Mouse (Mus musculus) liver, adult 10 weeks (tissue): ENCODE data around the gene Vmn1r112. TPM values are rescaled to one million over a fixed set of nuclear protein-coding genes. Genes with fewer than 3 reads are reported as not detected.

Source experiments
- polyA plus RNA-seq: library from polyadenylated mRNA; stranded (reverse); fragments of 350-450 nt; fragmentation: Illumina TruSeq; extraction: RNeasy Lipid Tissue Mini Kit (QIAGEN cat#74804); gene quantifications from one replicate; pipeline ENCODE4 v1.2.3, GENCODE M21; 2014; ENCODE audit warnings: low read depth, low replicate concordance

The Vmn1r112 gene
- polyA plus RNA-seq, result not detected

GRCm38 (mm10) chr7:20770885-20771284 lies at the start of gene Vmn1r112:
TSS of gene Vmn1r112 (plus strand) at chr7:20771185.

GRCm38 (mm10) chr7:20730524-20730923 lies 40.5 kb upstream of the Vmn1r112 start, which contains the start of gene Gm10668:
TSS of gene Gm10668 (minus strand) at chr7:20730624.

DNA sequence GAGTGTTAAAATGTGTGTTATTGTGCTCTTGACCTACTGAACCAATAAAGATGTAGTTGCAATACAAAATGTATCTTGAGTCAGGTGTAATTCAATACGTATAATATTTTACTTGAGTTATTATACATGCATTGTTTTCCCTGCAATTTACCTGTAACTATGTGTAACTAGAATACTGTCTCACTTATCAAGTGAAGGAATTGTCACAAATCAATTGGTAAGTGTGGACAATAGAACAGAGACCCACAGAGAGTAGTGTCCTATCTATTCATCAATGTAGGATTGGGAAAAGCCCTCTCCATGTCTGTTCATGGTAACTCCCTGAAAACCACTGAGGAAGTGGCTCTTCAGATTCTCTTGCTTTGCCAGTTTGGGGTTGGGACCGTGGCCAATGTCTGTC lies 16.0 kb downstream of the Vmn1r112 start, which contains the start of gene Vmn1r113:
Vmn1r113 (plus strand) TSS at position 301 of the 400 bp plus-strand sequence.

DNA sequence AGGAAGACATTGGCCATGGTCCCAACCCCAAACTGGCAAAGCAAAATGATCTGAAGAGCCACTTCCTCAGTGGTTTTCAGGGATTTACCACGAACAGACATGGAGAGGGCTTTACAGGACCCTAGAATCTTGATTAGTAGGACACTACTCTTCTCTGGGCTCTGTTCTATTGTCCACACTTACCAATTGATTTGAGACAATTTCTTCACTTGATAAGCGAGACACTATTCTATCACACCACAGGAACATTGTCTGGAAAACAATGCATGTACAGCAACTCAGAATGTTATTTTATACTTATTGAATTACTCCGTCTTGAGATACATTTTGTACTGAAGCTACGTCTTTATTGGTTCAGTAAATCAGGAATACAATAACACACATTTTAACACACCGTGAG lies 41.1 kb downstream of the Vmn1r112 start, which contains the start of gene Vmn1r114:
Vmn1r114 (minus strand) TSS at position 101 of the 400 bp plus-strand sequence.

Other genes with a start within 250 kb of the Vmn1r112 start
- gene Vmn1r104, start 237.3 kb upstream of the Vmn1r112 start, polyA plus RNA-seq, result not detected
- gene Gm5726, start 225.4 kb upstream of the Vmn1r112 start, polyA plus RNA-seq, result not detected
- not detected for gene Gm4141, start 194.9 kb upstream of the Vmn1r112 start, polyA plus RNA-seq
- gene Gm4513, start 172.2 kb upstream of the Vmn1r112 start, polyA plus RNA-seq, result not detected
- gene Vmn1r107, start 102.3 kb upstream of the Vmn1r112 start, polyA plus RNA-seq, result not detected
- not detected for gene Vmn1r111, start 68.0 kb upstream of the Vmn1r112 start, polyA plus RNA-seq
- not detected for gene Gm10668, start 40.6 kb upstream of the Vmn1r112 start, polyA plus RNA-seq
- gene Vmn1r113, start 16.1 kb downstream of the Vmn1r112 start, polyA plus RNA-seq, result not detected
- not detected for gene Vmn1r114, start 41.0 kb downstream of the Vmn1r112 start, polyA plus RNA-seq
- not detected for gene Vmn1r115, start 73.8 kb downstream of the Vmn1r112 start, polyA plus RNA-seq
- gene Vmn1r116, start 101.1 kb downstream of the Vmn1r112 start, polyA plus RNA-seq, result not detected
- gene Vmn1r117, start 112.9 kb downstream of the Vmn1r112 start, polyA plus RNA-seq, result not detected
- gene Vmn1r118, start 141.2 kb downstream of the Vmn1r112 start, polyA plus RNA-seq, result not detected
- not detected for gene Vmn1r119, start 241.3 kb downstream of the Vmn1r112 start, polyA plus RNA-seq